Mouse (Mus musculus) neutrophil, adult 5-6 weeks (primary cell): ENCODE data around the gene Ldb2. TPM values are rescaled to one million over a fixed set of nuclear protein-coding genes. Genes with fewer than 3 reads are reported as not detected.

ENCODE experiments used
- ATAC-seq: fragments of 151-379, 151-347 bp; 2 replicates; pipeline ENCODE4 v1.8.0; 2017; ENCODE audit warnings: mild to moderate bottlenecking, moderate TSS enrichment; ENCODE audit not compliant: insufficient number of reproducible peaks, poor library complexity, low FRiP score, severe bottlenecking; ENCODE audit errors: extremely low read depth
- total RNA-seq: library from RNA; stranded (forward); fragments of 200-1000 nt; gene quantifications from 2 replicates; pipeline ENCODE4 v1.2.3, GENCODE M21; 2017

Gene Ldb2
- total RNA-seq, 1 experiment from 2014 or later, result not detected

DNA sequence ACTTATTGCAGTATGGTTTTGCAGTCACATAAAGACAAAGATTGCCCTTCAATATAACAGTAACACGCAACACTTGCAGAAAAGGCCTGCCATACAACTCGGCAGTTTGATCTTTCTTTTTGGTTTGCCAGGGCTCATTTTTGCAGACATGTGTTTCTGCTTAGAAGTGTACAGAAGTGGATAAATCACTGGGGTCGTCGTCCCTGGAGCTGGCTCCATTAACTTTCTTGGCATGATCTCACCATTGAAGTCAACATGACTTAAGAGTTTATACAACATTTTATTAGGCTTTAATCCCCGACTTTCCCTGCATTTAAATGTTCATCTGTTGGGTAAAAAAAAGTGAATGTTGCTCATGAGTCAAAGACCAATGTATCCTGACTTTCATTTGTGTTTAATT is 212.9 kb downstream of the Ldb2 start:
- ATAC-seq, result no peak

DNA sequence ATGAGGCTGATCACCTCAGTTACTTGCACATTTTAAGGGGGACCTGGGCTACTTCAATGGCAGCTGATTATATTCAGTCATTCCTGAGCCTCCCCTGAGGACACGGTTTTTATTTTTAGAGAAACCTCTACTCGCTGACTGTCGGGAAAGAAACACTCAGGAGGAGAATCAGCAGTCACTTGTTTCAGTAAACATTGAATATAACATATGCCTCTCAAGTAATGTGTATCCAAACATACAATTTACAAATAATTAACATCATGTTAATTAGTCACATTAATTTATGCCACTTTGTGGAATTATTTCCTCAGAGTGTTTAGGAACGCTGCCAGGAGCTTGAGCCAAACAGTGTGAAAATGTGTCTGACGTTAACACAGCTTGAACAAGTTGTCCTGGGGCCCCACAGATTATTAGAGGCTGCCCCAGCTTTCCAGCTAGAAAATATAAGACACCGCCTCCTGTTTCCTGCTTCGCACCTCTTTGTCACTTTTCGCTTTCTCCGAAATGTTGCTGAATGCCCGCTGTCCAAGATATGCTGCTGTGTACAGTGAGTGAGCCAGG is 219.5 kb downstream of the Ldb2 start:
- no peak for ATAC-seq

DNA sequence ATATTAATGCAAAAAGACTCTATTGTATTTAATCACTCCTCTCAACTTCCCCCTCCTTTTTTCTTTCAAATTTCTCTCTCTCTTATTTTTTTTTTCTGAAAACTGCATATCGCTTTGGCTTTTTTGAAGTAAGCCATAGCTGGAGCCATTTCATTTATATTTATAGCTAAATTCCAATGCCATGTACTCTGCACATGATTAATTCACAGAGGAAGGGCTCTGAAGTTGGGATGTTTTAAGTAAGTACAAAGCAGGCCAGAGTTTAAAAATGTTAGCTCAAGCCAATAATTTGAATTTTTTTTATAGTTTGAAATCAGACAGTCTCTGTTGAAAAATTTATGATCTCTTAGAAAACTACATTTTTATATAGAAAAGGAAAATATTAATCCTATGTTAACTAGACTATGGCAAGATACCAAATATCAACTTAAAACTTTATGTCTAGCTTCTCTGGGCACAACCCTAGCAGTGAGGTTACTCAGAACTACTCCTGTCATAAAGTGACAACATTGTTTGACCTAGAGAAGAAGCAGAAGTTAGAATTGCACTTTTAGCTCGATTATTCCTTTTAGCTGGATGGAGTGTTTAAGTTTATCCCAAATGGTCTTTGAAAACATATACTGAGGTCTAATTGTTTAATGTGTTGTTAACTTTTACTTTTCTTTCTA is 222.7 kb downstream of the Ldb2 start:
- no peak for ATAC-seq

DNA sequence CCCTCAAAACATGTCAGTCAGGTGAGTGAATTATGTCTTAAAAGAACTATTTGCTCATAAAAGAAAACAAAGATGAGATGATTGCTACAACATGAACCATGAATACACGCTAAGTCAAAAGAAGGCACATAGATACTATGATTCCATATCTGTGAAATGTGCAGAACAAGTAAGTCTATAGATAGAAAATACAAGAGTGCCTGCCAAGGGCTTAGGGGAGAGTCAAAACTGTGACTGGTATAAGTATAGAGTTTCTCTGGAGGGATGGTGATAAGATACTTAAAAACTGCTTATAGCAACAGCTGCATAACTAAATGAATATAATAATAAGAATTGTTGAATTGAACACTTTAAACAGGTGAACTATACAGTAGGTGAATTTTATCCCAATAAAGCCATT is 224.8 kb downstream of the Ldb2 start:
- no peak for ATAC-seq

DNA sequence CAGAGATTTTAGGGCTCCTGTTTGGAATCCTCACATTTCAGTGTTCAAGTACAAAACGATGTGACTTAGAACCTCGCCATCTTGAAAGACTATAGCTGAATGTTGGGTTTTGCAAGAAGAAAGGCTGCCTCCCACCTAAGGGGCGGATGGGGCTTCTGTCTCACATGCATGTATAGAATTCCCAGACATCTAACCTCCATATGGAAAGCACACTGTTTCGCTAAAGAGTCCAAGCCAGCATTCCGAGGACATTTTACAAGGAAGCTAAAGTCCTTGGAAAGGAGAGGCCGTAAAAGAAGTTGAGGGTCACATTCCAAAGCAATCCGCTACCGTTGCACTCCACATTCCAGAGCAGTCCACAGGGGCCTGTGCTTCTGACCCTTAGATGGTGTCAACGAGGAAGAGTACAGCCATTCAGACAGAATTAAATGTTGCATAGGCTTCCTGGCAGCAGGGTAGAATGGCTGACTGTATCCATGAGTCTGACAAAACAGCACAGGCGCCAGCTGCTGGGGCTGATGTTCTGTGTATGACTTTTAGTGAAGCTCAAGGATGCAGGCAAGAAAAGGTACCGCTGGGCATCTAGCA is 245.6 kb downstream of the Ldb2 start:
- no peak for ATAC-seq

DNA sequence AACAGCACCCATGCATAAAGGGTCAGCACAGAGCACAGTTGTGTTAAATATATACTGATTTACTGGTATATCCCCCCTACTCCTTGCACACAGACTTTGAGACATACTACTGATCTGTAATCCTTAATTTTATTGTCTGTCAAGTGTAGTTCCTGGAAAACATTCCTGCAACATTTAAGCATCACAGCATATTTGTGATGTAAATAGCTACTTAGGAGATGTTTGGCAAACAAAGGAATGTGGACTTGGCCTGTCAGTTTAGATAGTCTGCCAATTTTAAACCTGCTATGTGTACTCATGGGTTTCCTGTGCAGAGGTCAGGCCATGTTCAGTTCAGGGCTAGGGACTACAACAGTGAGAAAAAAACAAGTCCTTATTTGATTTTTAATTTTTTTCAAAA is 246.3 kb downstream of the Ldb2 start:
- ATAC-seq, result no peak

DNA sequence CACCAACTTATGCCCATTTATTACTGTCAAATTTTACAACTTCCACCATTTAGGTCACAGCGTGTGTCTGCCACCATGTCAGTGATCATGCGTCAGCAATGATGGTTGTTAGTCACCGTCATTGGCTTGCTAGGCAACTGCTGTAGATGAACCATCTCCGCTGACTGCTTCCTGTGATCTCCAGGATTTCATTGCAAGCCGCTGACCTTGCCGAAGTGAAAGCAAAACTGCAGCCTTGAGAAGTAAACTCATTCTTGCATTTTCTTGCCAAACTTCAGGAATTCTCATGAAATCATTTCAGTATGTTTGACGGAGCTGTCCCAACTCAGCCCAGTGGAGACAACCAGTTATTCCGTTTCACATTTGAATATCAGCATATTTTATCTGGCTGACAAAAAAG is 247.4 kb downstream of the Ldb2 start:
- no peak for ATAC-seq

DNA sequence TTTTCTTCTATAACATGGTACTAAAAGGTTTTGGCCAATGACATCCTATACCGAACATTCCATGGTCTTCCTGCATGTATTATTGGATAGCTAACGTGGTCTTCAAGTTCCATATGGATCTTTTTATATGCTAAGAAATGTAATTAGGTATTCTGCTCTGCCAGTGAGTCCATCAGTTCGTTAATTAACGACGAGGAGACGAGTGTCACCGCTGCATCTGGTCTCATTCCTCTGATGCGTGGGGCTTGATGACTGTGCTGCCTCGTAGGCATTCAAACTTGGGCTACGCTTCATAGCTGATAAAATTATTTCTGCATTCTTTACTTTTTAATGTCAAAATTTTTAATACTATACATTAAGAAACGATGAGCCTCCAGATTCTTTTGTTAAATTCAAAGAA is 251.0 kb downstream of the Ldb2 start:
- no peak for ATAC-seq

DNA sequence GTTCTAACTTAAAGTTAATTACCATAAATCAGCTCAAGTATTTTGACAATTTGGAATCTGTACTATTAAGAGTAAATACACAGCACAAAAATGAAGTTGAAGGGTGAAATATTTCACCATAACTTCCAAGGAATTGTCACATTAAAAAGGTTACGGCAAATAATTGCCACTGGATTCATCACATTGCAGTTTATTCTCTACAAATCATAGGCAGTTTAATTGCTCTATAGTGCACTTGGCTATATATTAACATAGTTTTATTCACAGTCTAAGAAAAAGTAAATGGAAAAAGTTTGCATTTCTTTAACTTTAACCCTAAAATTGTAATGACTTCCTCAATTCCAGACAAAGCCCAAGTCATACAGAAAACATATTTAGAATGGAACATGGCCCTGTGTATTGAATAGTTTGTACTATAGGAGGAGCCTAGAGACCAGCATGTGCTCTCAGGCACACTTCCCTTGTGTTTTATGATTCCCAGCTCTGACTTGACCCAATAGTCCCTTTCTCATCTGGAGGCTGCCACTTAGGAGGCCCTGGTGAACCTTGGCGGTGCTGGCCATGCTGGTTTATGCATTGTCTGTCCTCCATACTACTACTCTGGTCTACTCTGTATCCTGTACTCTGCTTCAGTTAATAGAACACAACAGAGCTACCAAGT is 255.9 kb downstream of the Ldb2 start:
- no peak for ATAC-seq

DNA sequence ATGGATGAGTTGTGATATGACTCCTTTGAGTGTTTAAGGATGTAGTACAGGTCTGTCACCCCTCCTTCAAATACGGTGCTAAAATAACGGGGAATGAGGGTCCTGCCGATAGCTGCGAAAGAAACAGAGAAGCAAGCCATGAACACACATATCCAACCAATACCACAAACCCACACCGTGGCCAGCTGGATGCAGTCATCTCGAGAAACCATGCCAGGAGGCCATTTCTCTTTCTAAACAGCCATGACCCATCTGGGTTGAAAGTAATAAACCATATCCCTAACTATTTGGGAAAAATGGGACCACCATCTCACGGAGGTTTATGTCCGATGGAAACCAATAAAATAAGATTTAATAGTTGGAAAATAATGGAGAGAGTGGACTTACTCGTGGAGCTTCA is 257.7 kb downstream of the Ldb2 start:
- ATAC-seq, result no peak

DNA sequence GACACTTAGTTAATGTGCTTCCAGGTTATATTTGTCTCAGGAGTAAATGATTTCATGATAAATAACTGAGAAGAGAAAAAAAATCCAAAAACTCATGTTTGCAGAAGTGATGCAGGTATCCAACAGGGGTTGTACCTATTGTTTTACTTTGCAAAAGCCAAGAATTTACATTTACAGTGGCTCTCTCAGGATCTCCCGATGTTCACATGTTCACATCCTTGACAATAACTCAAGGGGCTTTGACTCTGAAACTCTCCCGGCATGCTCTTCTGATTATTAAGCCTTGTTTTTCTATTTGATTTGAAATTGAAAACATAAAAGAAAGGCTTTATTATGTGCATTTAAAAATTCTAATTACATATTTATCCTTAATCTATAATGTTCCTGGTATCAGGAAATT is 260.8 kb downstream of the Ldb2 start:
- ATAC-seq, result no peak

DNA sequence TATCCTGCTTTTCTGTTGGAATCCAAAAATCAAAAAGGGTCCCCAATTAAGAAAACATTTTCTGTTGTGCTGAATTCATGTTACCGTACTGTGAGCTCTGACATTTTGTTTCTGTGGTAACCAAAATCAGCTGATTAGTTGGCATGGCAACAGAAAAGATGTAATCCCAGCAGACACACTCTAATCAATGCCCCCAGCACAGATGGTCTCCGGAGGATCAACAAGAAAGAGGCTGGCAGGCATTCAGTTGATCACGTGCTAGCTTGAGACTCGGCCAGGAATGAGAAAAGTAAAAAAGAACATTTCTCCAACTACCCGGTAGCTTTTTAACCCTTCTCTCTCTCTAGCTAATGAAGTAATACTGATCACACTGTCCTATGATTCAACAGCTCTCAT is 261.5 kb downstream of the Ldb2 start:
- no peak for ATAC-seq

DNA sequence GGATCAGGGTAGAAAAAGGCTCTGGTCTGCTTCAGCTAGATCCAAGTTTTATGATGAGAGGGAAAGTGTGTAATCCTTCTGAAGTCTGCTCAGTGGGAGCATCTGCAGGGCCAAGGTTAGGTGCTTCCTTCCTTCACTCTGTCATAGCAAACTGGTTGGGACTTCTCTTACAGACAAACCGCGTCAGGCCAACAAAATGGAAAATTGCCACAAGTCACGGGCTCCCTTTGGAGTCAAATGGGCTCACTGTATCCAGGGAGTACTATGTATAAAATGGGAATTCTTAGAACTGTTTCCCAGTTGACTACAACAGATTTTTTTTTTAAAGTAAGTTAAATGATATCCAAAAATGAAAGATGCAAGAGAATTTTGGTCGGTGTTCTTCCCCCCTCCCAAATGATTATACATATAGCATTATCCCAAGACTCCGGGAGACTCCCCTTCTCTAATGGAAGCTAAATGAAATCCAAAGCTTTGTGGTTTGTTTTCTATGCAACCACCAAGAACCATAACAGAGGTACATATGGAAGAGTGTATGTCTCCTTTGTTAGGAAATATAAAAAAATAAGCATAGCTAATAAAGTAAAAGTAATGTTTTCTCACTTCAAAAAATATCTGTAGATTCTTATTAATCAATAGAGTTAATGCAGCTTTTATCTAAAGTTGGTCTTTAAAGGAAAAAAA is 262.0 kb downstream of the Ldb2 start:
- no peak for ATAC-seq

DNA sequence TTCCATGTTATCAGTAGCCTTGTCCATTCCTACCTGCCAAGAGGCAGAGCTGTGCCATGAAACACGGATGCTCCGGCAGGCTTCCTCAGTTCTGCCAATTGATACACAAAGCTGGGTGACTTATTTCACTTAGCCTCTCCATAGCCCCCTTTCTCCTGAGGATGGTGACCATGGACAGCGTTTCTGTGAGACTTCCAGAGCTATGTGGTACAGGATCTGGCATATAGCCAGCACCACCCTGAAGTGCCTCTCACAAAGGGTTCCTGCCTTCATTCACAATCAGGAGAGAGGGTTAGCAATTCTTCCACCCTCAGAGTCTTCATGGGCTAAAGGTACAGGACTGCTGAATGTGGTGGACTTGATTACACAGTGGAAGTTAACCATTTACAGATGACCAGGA is 270.0 kb downstream of the Ldb2 start:
- ATAC-seq, result no peak

DNA sequence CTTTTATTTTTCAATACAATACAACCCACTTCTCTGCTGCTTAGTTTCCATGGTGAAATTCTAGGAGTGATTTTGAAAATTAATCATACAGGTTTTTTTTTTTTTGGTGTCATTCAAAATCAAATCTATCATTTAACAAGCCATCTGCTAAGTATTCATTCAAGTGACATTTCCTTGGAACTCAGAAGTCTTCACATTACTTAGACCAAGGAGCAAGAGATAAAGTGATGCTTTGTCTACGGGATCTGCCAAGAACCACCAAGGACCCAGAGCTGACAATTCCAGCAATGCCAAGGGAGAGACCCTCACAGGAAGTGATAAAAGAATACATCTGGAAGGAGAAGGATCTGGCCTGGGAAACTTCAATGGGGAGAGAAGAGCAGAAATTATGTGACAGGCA is 270.5 kb downstream of the Ldb2 start:
- ATAC-seq, result no peak

DNA sequence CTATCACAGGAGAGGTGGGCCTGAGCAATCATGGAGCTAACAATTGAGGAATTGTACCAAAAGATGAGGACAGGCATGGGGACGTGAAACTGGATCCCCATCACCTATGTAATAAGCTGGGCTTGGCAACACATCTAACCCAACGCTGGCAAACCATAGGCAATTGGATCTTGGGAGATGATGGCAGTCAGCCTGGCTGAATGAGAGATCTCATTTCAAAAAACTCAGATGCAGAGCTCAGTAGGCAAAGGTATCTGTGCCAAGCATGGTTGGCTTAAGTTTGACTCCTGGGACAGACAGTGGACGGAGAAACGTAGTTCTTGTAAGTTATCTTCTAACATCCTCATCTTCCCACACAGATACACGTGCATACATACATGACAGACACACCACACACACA is 294.3 kb downstream of the Ldb2 start:
- ATAC-seq, result no peak

DNA sequence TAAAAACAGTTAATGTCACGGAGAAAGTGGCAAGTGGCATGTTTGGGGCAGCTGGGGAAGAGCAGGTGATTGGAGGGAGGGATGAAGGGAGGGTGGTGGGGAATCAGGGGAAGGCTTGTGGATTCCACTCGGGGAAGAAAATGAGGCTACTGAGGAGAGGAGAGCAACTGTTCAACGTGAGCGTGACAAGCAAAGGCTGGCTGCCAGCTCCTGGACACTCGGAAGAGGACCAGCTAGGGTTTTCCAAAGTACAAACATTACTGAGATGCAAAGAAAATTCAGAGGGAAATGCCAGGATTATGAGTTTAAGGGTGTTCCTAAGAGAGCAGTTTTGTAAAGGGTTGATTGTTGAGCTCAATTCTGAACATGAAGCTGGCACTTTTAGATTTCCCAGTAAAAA is 294.7 kb downstream of the Ldb2 start:
- ATAC-seq, result no peak

DNA sequence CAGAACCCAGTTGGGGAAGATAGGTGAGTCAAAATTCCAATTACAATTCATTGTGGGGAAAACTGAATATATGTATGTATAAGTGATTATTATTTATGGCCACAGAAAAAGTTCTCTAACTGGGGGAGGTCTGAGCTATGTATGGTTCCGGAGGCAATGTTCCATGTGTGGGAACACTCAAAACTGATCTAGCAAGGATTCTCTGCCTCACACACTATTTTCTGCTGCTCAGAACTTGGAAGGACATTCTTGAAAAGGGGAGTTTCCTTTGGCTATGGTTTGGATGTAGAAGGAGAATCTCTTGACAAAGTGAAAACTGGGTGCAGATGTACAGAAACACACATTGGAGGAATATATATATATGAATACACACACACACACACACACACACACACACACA is 301.3 kb downstream of the Ldb2 start:
- ATAC-seq, result no peak

DNA sequence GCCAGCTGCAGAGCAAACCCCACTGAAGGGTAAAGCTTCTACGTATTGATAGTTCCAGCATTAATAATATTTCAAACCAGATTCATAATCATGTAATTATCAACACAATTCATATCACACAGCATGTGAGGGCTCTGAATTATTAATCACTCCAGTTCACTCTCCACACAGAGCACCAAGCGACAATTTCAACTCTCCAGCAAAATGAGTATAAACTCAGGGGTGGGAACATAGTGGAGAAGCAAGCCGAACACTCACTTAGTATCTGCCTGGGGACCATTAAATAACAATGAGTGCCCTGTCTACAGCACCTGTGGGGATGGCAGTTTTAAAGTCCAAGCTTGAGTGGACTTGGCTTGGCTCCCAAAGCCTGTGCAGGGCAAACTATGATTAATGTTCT is 302.6 kb downstream of the Ldb2 start:
- ATAC-seq, result no peak

DNA sequence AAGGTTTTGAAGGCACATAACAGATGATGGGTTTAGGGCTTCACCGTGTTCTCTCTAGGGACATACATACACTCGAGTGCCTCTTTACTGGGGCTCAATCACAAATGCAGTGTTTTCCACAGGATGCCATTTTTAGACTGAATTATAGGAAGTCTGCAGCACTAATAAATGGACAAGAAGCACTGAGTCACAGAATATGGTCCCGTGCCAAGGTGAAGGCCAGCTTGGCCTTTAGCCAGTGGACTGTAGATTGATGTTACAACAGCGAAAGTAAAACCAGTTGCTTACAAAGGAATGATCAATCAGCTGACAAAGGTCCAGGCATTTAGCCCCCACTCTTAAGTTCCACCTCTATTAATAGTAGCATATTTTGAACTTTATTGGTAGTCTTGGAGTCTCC is 304.4 kb downstream of the Ldb2 start:
- no peak for ATAC-seq
